Mouse (Mus musculus): ENCODE data around the gene Casp8. TPM values are rescaled to one million over a fixed set of nuclear protein-coding genes. Genes with fewer than 3 reads are reported as not detected.
A peak's percentile ranks its signal among the peaks of the same experiment; 100 is the strongest.
"Not testable (repeated sequence)": the region's sequence is repeated elsewhere in the genome, so short reads cannot be mapped to it uniquely, and the experiment has no call there.

Gene Casp8
- polyA plus RNA-seq, 1 experiment from 2014 or later: 38.9 TPM

GRCm38 (mm10) chr1:58883279-58883678 is 88.1 kb downstream of the Casp8 start:
- not testable (repeated sequence) for ATAC-seq (ENCODE audit: insufficient number of reproducible peaks, low FRiP score, low TSS enrichment, low read depth); H3K27ac ChIP-seq; H3K27me3 ChIP-seq; H3K4me3 ChIP-seq; H3K36me3 ChIP-seq; H3K9me3 ChIP-seq; H3K4me1 ChIP-seq; H3K9ac ChIP-seq; H3K4me2 ChIP-seq
- WGBS: 82% methylated on average over 9 of the region's 9 CpGs

- H3K4me1 ChIP-seq: no peaks in the 10 kb centered on the region
- H3K4me2 ChIP-seq: no peak overlapping the region
- no peaks in the 10 kb centered on the region for H3K36me3 ChIP-seq
- no peak for ATAC-seq (ENCODE audit: insufficient number of reproducible peaks, low FRiP score, low TSS enrichment, low read depth)
- no peaks in the 10 kb centered on the region for H3K9me3 ChIP-seq
- H3K27ac ChIP-seq: no peak overlapping the region
- 82% methylated on average over 4 of the region's 4 CpGs for whole genome bisulfite sequencing
- no peaks in the 10 kb centered on the region for H3K27me3 ChIP-seq
- H3K9ac ChIP-seq: no peak overlapping the region
- no peak overlapping the region for H3K4me3 ChIP-seq
Observed at GRCm38 (mm10) chr1:58885646-58886045, 90.5 kb downstream of the Casp8 start.

- Histone ChIP-seq H3K27me3 (no peaks in the 10 kb centered on the region), H3K4me2 (no peak overlapping the region), H3K4me1 (no peaks in the 10 kb centered on the region), H3K9ac (no peak overlapping the region), H3K36me3 (no peaks in the 10 kb centered on the region), H3K9me3 (no peaks in the 10 kb centered on the region), H3K4me3 (no peak overlapping the region), H3K27ac (peak overlapping the region; percentile 59)
- WGBS: 65% methylated on average over 5 of the region's 5 CpGs
- no peak for ATAC-seq (ENCODE audit: insufficient number of reproducible peaks, low FRiP score, low TSS enrichment, low read depth)
Observed at GRCm38 (mm10) chr1:58889826-58890546, 94.8 kb downstream of the Casp8 start.

- not testable (repeated sequence) for H3K4me1 ChIP-seq; ATAC-seq (ENCODE audit: insufficient number of reproducible peaks, low FRiP score, low TSS enrichment, low read depth); H3K9me3 ChIP-seq; H3K4me2 ChIP-seq; H3K27me3 ChIP-seq; H3K27ac ChIP-seq; H3K36me3 ChIP-seq; H3K9ac ChIP-seq; H3K4me3 ChIP-seq
- WGBS: 72% methylated on average over 4 of the region's 5 CpGs
Observed at GRCm38 (mm10) chr1:58890697-58891290, 95.6 kb downstream of the Casp8 start.

- ATAC-seq (ENCODE audit: insufficient number of reproducible peaks, low FRiP score, low TSS enrichment, low read depth); H3K36me3 ChIP-seq; H3K4me3 ChIP-seq; H3K27ac ChIP-seq; H3K4me1 ChIP-seq; H3K9ac ChIP-seq; H3K4me2 ChIP-seq; H3K9me3 ChIP-seq; H3K27me3 ChIP-seq: not testable (repeated sequence)
- 83% methylated on average over 2 of the region's 2 CpGs for WGBS
Observed at GRCm38 (mm10) chr1:58891481-58892170, 96.5 kb downstream of the Casp8 start.

GRCm38 (mm10) chr1:58892386-58892785 is 97.2 kb downstream of the Casp8 start:
- H3K9ac ChIP-seq; H3K27ac ChIP-seq; H3K27me3 ChIP-seq; H3K4me1 ChIP-seq; H3K4me2 ChIP-seq; ATAC-seq (ENCODE audit: insufficient number of reproducible peaks, low FRiP score, low TSS enrichment, low read depth); H3K36me3 ChIP-seq; H3K9me3 ChIP-seq; H3K4me3 ChIP-seq: not testable (repeated sequence)
- WGBS: 69% methylated on average over 8 of the region's 8 CpGs

Other genes starting within 250 kb of the Casp8 start
- gene Fam126b, start 209.1 kb upstream of the Casp8 start, polyA plus RNA-seq (2015; fragmentation: Nextera tagmentation; extraction: Ambion mirVana): 6.1 and 7.4 TPM in 2 replicates
- 134 and 157 TPM in 2 replicates for gene Ndufb3, start 209.0 kb upstream of the Casp8 start, polyA plus RNA-seq (2015; fragmentation: Nextera tagmentation; extraction: Ambion mirVana)
- gene Als2cr12, start 99.4 kb upstream of the Casp8 start, polyA plus RNA-seq (2015; fragmentation: Nextera tagmentation; extraction: Ambion mirVana): 0.10 and 0.16 TPM in 2 replicates
- 40.5 and 41.2 TPM in 2 replicates for gene Cflar, start 83.9 kb upstream of the Casp8 start, polyA plus RNA-seq (2015; fragmentation: Nextera tagmentation; extraction: Ambion mirVana)
- 11.8 and 12.3 TPM in 2 replicates for gene Trak2, start 178.1 kb downstream of the Casp8 start, polyA plus RNA-seq (2015; fragmentation: Nextera tagmentation; extraction: Ambion mirVana)
- gene Stradb, start 178.1 kb downstream of the Casp8 start, polyA plus RNA-seq (2015; fragmentation: Nextera tagmentation; extraction: Ambion mirVana): 22.6 and 24.5 TPM in 2 replicates

Measured in limb, embryonic 15.5 days (tissue).